Mouse (Mus musculus) lung, adult 2 months (tissue): ENCODE data around the gene Rom1. TPM values are rescaled to one million over a fixed set of nuclear protein-coding genes. Genes with fewer than 3 reads are reported as not detected.
"Not testable (repeated sequence)": the region's sequence is repeated elsewhere in the genome, so short reads cannot be mapped to it uniquely, and the experiment has no call there.

Experiments
- DNase-seq: peaks from one replicate; pipeline ENCODE4 v3.0.0; 2022
- H3K4me1 ChIP-seq: fragments of 200-500 bp; 2 replicates; pipeline ENCODE4 v1.6.1; 2011; ENCODE audit warnings: low read length; ENCODE audit not compliant: control insufficient read depth, insufficient read depth
- H3K4me3 ChIP-seq: fragments of 200-500 bp; replicated peaks from 2 replicates; pipeline ENCODE3; 2011; ENCODE audit warnings: low read depth, mild to moderate bottlenecking, control low read depth, low read length; ENCODE audit errors: extremely low read depth
- CTCF ChIP-seq: fragments of 200-500 bp; IDR thresholded peaks from 2 replicates; pipeline ENCODE4 v1.5.1; 2011; ENCODE audit warnings: mild to moderate bottlenecking, low read length, control low read depth; ENCODE audit not compliant: insufficient read depth
- POLR2A ChIP-seq: fragments of 200-500 bp; IDR thresholded peaks from 2 replicates; pipeline ENCODE4 v1.6.1; 2011; ENCODE audit warnings: low read depth, mild to moderate bottlenecking, control low read depth, low read length, borderline replicate concordance; ENCODE audit errors: extremely low read depth
- WGBS: fragments of 180-500 bp; shearing (Covaris S2); methylation state at CpG from one replicate; pipeline ENCODE4 v1.1.7; 2018; 5-methylcytosine and 5-hydroxymethylcytosine counted together
- polyA plus RNA-seq: library from polyadenylated mRNA; depleted of rRNA; stranded (reverse); fragments of >200 nt; gene quantifications from 2 replicates; pipeline ENCODE4 v1.2.3, GENCODE M21; 2012

Rom1 gene
- polyA plus RNA-seq, 1 experiment, result 14.1 TPM

DNA sequence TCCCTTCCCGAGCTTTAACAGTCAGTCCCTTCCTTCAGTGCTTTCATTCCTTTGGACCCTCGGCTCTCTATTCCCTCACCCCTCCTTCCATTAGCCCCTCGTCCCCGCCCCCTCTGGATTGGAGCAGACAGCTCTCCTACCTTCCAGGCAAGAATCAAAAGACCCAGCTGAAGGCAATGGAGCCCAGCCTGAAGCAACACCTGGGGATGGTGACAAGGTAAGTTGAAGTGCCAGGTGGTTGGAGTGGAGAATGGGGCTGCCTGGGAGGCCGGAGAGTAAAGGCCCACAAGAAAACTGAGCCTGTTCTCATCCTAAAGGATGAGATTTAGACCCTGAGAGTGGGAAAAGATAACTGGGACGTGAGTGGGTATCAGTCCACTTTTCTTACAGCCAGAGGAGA lies 20.6 kb downstream of the Rom1 start:
- no peak for TF ChIP-seq POLR2A
- no peak for DNase-seq
- Histone ChIP-seq H3K4me1 (no peaks in the 10 kb centered on the region), H3K4me3 (no peak overlapping the region)
- 91% methylated on average over 6 of the region's 6 CpGs for WGBS

DNA sequence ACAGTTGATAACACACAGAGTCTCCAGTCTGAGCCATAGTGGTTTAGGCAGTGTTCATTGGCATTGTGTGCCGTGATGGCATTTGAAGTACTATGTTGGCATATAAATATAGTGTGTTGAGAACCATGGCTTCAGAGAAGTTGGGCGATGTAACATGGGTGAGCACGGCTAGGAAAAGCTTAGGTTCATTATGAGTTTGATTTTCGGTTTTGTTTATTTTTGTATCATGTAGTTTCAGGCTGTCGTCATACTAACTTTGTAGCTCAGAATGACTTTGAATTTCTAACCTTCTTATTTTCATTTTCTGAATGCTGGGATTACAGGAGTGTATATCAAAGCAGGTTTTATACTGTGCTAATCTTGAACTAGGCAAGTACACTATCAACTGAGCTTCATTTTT lies 25.7 kb downstream of the Rom1 start:
- TF ChIP-seq POLR2A (no peak), CTCF (no peak)
- 89% methylated on average over 5 of the region's 5 CpGs for WGBS
- Histone ChIP-seq H3K4me1 (peaks cover 5% of the 10 kb centered on the region; the same call in 1 of the 2 replicates), H3K4me3 (no peak overlapping the region)
- DNase-seq, result no peak

DNA sequence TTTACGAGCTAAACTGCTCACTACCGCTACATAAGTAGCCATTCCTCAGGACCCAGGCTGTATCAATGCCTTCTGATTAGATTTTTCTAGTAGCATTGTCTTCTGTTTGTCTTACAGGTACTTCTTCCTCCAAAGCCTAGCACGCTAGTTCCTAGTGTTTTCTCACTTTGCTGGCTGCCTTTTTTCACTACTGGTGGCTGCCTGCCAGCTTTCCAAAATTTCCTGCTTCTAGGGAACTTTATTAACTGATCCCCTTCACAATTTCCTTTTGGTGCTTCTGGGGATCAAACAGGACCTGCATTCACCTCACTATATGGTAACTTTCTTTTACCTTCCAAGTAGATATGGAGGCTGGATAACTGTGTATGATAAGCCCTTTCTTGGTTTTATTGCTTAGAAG lies 30.1 kb downstream of the Rom1 start:
- no peak for TF ChIP-seq POLR2A
- DNase-seq, result no peak
- Histone ChIP-seq H3K4me3 (no peak overlapping the region), H3K4me1 (peaks cover 9% of the 10 kb centered on the region; the same call in 1 of the 2 replicates)
- 27% methylated on average over 3 of the region's 3 CpGs for WGBS

DNA sequence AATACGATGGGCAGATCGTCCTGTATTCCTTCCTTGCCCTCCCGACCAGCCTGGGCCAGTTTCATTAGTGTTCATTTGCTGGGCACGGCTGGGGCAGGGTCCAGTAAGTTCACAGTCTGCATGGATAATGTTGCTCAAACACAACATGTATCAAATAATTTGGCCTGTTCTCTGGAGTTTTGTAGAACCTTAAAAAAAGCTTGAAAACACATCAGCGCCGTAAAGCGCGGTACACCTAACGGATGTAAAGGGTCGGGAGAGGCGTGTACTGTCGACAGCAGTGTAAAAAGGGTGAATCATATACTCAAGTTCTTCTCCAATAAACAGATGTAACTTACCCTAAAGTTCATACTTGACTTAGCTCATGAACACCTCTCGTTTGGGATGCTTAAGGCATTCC lies 30.6 kb downstream of the Rom1 start:
- no peak for TF ChIP-seq CTCF
- TF ChIP-seq POLR2A, result no peak
- DNase-seq, result no peak
- WGBS, result under 1% methylated on average over 13 of the region's 13 CpGs

DNA sequence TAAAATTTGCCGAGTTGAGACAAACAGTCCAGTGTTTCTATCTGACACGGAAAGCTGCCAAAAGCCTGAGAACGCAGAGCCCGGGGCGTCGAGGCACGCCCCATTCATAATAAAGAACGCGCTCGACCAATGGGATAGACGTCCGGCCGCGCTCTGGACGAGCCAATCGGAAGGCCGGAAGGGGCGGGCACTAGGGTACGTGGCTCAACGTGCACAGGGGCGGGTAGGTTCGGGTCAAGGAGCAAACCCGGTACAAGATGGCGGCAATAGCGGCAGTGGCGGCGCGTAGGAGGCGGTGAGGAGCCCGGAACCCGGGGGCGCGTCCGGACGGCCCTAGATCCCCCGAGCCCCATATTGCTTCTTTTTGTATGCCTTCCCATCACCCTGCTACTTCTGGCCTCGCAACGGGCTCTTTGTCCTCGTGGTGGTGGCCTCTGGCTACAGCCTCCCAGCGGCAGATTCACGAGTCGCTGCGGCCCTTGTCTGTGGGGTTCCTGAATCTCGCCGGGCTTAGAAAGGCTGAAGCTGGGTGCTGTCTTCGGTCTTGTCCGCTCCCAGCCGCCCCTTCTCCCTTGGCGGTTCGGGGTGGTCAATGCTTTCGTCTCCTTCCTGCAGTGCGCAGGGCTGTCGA lies 31.2 kb downstream of the Rom1 start, which contains the start of gene Ganab:
Gene Ganab, plus strand, starts transcription at position 207 of the 631 bp plus-strand sequence.
- DNase-seq, result peak; percentile 92
- peaks cover 9% of the 10 kb centered on the region; the same call in 1 of the 2 replicates for H3K4me1 ChIP-seq
- TF ChIP-seq CTCF (no peak), POLR2A (peak; percentile 87; the same call in 1 of the 2 replicates)
- WGBS, result under 1% methylated on average over 50 of the region's 53 CpGs
- peak within 1 kb of the TSS; percentile 97 for H3K4me3 ChIP-seq

More for the DNA sequence above, 30.6 kb downstream of the Rom1 start:
- peaks cover 9% of the 10 kb centered on the region; the same call in 1 of the 2 replicates for H3K4me1 ChIP-seq
- H3K4me3 ChIP-seq, result peak overlapping the region; percentile 97

DNA sequence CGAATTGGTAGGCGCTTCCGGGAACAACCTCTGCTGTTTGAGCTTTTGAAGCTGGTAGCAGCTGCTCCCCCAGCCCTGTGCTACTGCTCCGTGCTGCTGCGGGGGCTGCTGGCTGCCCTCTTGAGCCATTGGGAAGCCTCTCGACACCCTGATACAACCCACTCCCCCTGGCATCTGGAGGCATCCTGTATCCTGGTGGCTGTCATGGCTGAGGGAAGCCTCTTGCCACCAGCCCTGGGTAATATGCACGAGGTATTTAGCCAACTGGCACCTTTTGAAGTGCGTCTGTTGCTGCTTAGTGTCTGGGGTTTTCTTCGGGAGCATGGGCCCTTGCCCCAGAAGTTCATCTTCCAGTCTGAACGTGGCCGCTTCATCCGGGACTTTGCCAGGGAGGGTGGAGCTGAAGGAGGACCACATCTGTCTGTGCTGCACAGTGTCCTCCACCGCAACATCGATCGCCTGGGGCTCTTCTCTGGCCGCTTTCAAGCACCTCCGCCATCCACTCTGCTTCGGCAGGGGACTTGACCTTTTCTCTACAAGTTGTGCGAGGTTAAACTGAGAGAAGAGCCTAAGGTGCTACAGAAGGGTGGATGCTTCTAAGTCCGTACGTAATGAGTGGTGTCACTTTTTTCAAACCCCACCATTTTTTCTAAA lies 31.8 kb downstream of the Rom1 start:
- peak; percentile 23 for DNase-seq
- H3K4me1 ChIP-seq, H3K4me3 ChIP-seq: not testable (repeated sequence)
- 16% methylated on average over 21 of the region's 21 CpGs for WGBS
- 0 out of 2 replicates have a peak, but pooled peaks have one; percentile 13 for TF ChIP-seq POLR2A

DNA sequence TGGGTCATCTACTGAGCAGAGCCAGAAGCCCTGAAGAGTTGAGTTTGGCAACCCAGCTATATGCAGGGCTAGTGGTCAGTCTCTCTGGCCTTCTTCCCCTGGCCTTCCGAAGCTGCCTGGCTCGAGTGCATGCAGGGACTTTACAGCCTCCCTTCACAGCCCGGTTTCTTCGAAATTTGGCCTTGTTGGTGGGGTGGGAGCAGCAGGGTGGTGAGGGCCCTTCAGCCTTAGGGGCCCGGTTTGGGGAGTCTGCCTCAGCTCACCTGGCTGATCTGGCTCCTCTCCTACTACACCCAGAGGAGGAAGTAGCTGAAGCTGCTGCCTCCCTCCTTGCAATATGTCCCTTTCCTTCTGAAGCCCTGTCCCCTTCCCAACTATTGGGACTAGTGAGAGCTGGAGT lies 32.9 kb downstream of the Rom1 start:
- 77% methylated on average over 5 of the region's 5 CpGs for WGBS
- not testable (repeated sequence) for DNase-seq, H3K4me1 ChIP-seq, H3K4me3 ChIP-seq

DNA sequence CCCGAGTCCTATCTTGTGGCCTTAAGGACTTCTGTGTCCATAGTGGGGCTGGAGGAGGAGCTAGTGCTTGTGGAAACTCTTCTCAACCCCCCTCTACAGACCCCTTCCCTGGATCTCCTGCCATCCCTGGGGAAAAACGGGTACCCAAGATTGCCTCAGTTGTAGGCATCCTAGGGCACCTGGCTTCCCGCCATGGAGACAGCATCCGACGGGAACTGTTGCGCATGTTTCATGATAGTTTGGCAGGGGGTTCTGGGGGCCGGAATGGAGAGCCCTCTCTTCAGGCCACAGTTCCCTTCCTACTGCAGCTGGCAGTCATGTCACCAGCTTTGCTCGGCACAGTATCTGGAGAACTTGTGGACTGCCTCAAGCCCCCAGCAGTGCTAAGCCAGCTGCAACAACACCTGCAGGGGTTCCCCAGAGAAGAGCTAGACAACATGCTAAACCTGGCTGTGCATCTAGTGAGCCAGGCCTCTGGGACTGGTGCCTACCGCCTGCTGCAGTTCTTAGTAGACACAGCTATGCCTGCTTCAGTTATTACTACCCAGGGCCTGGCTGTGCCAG lies 33.7 kb downstream of the Rom1 start:
- no peak for DNase-seq
- no peak for TF ChIP-seq POLR2A
- no peak for TF ChIP-seq CTCF
- 82% methylated on average over 9 of the region's 9 CpGs for WGBS
- peaks cover 9% of the 10 kb centered on the region; the same call in 1 of the 2 replicates for H3K4me1 ChIP-seq
- no peak overlapping the region for H3K4me3 ChIP-seq

DNA sequence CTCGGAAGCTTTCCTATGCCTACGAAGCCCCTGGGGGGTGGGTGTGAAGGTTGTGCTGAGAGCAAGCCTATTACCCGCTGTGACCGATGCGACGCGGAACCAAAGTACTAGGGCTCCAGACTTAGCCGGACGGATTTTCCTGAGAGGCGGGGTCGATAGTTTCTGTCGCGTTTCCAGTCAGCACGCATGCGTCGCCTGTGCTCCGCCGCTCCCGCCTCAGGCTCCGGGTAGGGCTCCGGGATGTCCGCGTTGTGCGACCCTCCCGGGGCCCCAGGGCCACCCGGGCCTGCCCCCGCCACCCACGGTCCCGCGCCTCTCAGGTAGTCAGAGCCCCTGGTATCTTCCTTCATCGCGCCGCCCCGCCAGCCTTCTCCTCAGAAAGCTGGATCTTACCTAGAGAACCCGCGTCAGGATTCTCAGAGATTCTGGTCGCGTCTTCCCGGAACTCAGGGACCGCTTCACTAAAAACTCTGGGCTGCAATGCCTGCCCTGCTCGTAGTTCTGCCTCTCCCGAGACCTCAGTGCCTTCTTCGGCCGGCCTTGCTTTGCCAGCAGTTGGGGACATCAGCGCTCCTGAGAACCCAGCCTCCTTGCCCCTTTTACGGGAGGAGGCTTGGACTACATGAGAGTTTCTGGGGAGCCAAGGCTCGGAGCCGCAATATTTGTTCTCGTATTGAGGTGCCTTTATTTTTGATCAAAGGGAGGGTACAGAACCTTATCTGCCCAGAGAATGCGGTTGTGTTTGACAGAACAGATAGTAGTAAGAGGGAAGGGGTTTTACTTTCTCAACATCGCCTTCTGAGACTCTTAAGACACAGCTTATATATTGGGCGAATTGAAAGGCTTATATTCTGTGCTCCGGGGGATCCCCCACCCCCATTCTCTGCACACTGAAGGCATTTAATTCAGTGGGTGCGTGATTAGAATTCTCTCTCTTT lies 36.1 kb downstream of the Rom1 start, which contains the start of gene Ints5:
Gene Ints5, plus strand, starts transcription at position 177 of the 938 bp plus-strand sequence.
- 1% methylated on average over 54 of the region's 54 CpGs for WGBS
- peaks cover 4% of the 10 kb centered on the region; the same call in 1 of the 2 replicates for H3K4me1 ChIP-seq
- TF ChIP-seq POLR2A, result peak; percentile 84; the same call in 1 of the 2 replicates
- TF ChIP-seq CTCF, result no peak
- H3K4me3 ChIP-seq, result peak within 1 kb of the TSS; percentile 87
- DNase-seq, result peak; percentile 79
